Mouse (Mus musculus) mature B cell (primary cell): ENCODE measurements around the gene Gpn3.

Source experiments
- in situ Hi-C: fragments of 300-500 bp; cut with MboI; formaldehyde crosslinking; loops from 2 replicates; pipeline ENCODE4 v1.14.3; 2019

Gpn3 gene

GRCm38 (mm10) chr5:122422071-122422964 lies 50.6 kb downstream of the Gpn3 start:
- in situ Hi-C loops = no loop called here

- in situ Hi-C loops = no loop called here
These were observed 51.4 kb downstream of the Gpn3 start for GRCm38 (mm10) chr5:122423083-122423482.

GRCm38 (mm10) chr5:122425550-122425949 lies 53.9 kb downstream of the Gpn3 start:
- in situ Hi-C loops = no loop called here

GRCm38 (mm10) chr5:122430036-122430775 lies 58.5 kb downstream of the Gpn3 start:
- in situ Hi-C loops = no loop called here

GRCm38 (mm10) chr5:122431221-122431620 lies 59.5 kb downstream of the Gpn3 start:
- in situ Hi-C loops = no loop called here
